Mouse (Mus musculus): ENCODE data around the gene Gm29554. TPM values are rescaled to one million over a fixed set of nuclear protein-coding genes. Genes with fewer than 3 reads are reported as not detected.

The Gm29554 gene
- polyA plus RNA-seq (2012; rRNA removed), result not detected in 2 replicates

DNA sequence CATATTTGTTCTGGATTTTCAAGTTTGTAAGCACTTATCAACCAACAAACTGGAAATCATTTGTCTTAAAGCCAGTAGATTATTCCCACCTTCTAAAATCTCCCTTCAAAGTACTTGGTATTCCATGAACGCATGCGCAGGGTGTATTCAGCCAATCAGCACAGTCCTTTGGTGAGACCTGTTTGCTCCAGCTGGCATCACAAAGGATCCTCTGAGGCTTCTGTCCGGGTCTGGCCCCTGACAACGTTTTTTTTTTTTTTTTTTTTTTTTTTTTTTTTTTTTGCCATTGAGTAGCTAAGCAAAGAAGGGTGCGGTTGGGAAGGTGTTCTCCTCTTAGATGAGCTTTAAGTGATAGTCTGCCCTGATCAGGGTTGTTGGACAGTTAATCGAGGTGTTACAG, at the start of gene Gm29554:
Gene Gm29554 (plus strand): TSS at position 301 of the 400 bp plus-strand sequence.

Other genes starting within 250 kb of the Gm29554 start
- gene Gm20812, start 108.0 kb downstream of the Gm29554 start, polyA plus RNA-seq (2012; rRNA removed), result not detected in 2 replicates